Mouse (Mus musculus) lung, adult 2 months (tissue): ENCODE measurements around the gene Cstad. TPM values are rescaled to one million over a fixed set of nuclear protein-coding genes. Genes with fewer than 3 reads are reported as not detected.

Source experiments
- DNase-seq: peaks from one replicate; pipeline ENCODE4 v3.0.0; 2022
- H3K4me1 ChIP-seq: fragments of 200-500 bp; 2 replicates; pipeline ENCODE4 v1.6.1; 2011; ENCODE audit warnings: low read length; ENCODE audit not compliant: control insufficient read depth, insufficient read depth
- H3K4me3 ChIP-seq: fragments of 200-500 bp; replicated peaks from 2 replicates; pipeline ENCODE3; 2011; ENCODE audit warnings: low read depth, mild to moderate bottlenecking, control low read depth, low read length; ENCODE audit errors: extremely low read depth
- CTCF ChIP-seq: fragments of 200-500 bp; IDR thresholded peaks from 2 replicates; pipeline ENCODE4 v1.5.1; 2011; ENCODE audit warnings: mild to moderate bottlenecking, low read length, control low read depth; ENCODE audit not compliant: insufficient read depth
- POLR2A ChIP-seq: fragments of 200-500 bp; IDR thresholded peaks from 2 replicates; pipeline ENCODE4 v1.6.1; 2011; ENCODE audit warnings: low read depth, mild to moderate bottlenecking, control low read depth, low read length, borderline replicate concordance; ENCODE audit errors: extremely low read depth
- WGBS: fragments of 180-500 bp; shearing (Covaris S2); methylation state at CpG from one replicate; pipeline ENCODE4 v1.1.7; 2018; 5-methylcytosine and 5-hydroxymethylcytosine counted together
- polyA plus RNA-seq: library from polyadenylated mRNA; depleted of rRNA; stranded (reverse); fragments of >200 nt; gene quantifications from 2 replicates; pipeline ENCODE4 v1.2.3, GENCODE M21; 2012

Gene Cstad
- polyA plus RNA-seq, 1 experiment, result 1.6 TPM

- no peak for DNase-seq
- Histone ChIP-seq H3K4me3 (no peak overlapping the region), H3K4me1 (no peaks in the 10 kb centered on the region)
- 79% methylated on average over 3 of the region's 3 CpGs for WGBS
- TF ChIP-seq CTCF, result no peak
- no peak for TF ChIP-seq POLR2A
Observed at GRCm38 (mm10) chr2:30562553-30562952, 32.3 kb upstream of the Cstad start.

GRCm38 (mm10) chr2:30571647-30572046 is 23.2 kb upstream of the Cstad start:
- H3K4me3 ChIP-seq, result no peak overlapping the region
- 86% methylated on average over 4 of the region's 4 CpGs for WGBS
- TF ChIP-seq CTCF (no peak), POLR2A (no peak)
- DNase-seq, result no peak
- H3K4me1 ChIP-seq, result no peaks in the 10 kb centered on the region

GRCm38 (mm10) chr2:30573522-30573921 is 21.3 kb upstream of the Cstad start:
- WGBS, result 87% methylated on average over 4 of the region's 4 CpGs
- no peaks in the 10 kb centered on the region for H3K4me1 ChIP-seq
- H3K4me3 ChIP-seq, result no peak overlapping the region
- DNase-seq, result no peak
- no peak for TF ChIP-seq POLR2A
- no peak for TF ChIP-seq CTCF

GRCm38 (mm10) chr2:30577010-30577409 is 17.8 kb upstream of the Cstad start:
- TF ChIP-seq POLR2A (no peak), CTCF (no peak)
- no peak for DNase-seq
- no peaks in the 10 kb centered on the region for H3K4me1 ChIP-seq
- H3K4me3 ChIP-seq, result no peak overlapping the region
- 93% methylated on average over 9 of the region's 9 CpGs for WGBS

GRCm38 (mm10) chr2:30578006-30578405 is 16.8 kb upstream of the Cstad start:
- no peaks in the 10 kb centered on the region for H3K4me1 ChIP-seq
- no peak for TF ChIP-seq CTCF
- no peak for TF ChIP-seq POLR2A
- WGBS, result 68% methylated on average over 2 of the region's 2 CpGs
- no peak for DNase-seq
- no peak overlapping the region for H3K4me3 ChIP-seq

GRCm38 (mm10) chr2:30587161-30587560 is 7.7 kb upstream of the Cstad start:
- TF ChIP-seq POLR2A (peak; percentile 67; the same call in 1 of the 2 replicates), CTCF (no peak)
- no peak overlapping the region for H3K4me3 ChIP-seq
- peaks cover 15% of the 10 kb centered on the region for H3K4me1 ChIP-seq
- WGBS, result 23% methylated on average over 8 of the region's 8 CpGs
- DNase-seq, result no peak

GRCm38 (mm10) chr2:30587671-30588070 is 7.2 kb upstream of the Cstad start:
- TF ChIP-seq POLR2A, result no peak
- no peak for TF ChIP-seq CTCF
- H3K4me1 ChIP-seq, result peaks cover 15% of the 10 kb centered on the region
- 52% methylated on average over 2 of the region's 2 CpGs for WGBS

GRCm38 (mm10) chr2:30588985-30589511 is 5.8 kb upstream of the Cstad start:
- TF ChIP-seq POLR2A (no peak), CTCF (no peak)
- H3K4me3 ChIP-seq, result no peak overlapping the region
- H3K4me1 ChIP-seq, result peaks cover 23% of the 10 kb centered on the region
- no peak for DNase-seq
- WGBS, result 58% methylated on average over 4 of the region's 4 CpGs

More at GRCm38 (mm10) chr2:30587671-30588070, 7.2 kb upstream of the Cstad start:
- DNase-seq, result no peak
- H3K4me3 ChIP-seq, result no peak overlapping the region

- Histone ChIP-seq H3K4me3 (no peak overlapping the region), H3K4me1 (peaks cover 29% of the 10 kb centered on the region)
- DNase-seq, result no peak
- 66% methylated on average over 4 of the region's 4 CpGs for WGBS
- TF ChIP-seq CTCF, result no peak
- TF ChIP-seq POLR2A, result no peak
Observed at GRCm38 (mm10) chr2:30589781-30590180, 5.1 kb upstream of the Cstad start.

- 3% methylated on average over 3 of the region's 3 CpGs for WGBS
- Histone ChIP-seq H3K4me3 (no peak overlapping the region), H3K4me1 (peaks cover 33% of the 10 kb centered on the region)
- TF ChIP-seq POLR2A (0 out of 2 replicates have a peak, but pooled peaks have one; percentile 8), CTCF (no peak)
- peak; percentile 41 for DNase-seq
Observed at GRCm38 (mm10) chr2:30590909-30591308, 3.9 kb upstream of the Cstad start.

GRCm38 (mm10) chr2:30592391-30592790 is 2.4 kb upstream of the Cstad start:
- no peak for DNase-seq
- WGBS, result 61% methylated on average over 6 of the region's 6 CpGs
- TF ChIP-seq POLR2A (no peak), CTCF (no peak)
- Histone ChIP-seq H3K4me1 (peaks cover 27% of the 10 kb centered on the region), H3K4me3 (no peak overlapping the region)
